Mouse (Mus musculus) stomach, postnatal 0 days (tissue): Measurements from ENCODE around the gene Auts2. TPM values are rescaled to one million over a fixed set of nuclear protein-coding genes. Genes with fewer than 3 reads are reported as not detected.

Source experiments
- ATAC-seq: fragments of 200-750 bp; cut with Nextera tagmentation; 2 replicates; pipeline ENCODE4 v1.8.0; 2017; ENCODE audit not compliant: low FRiP score, low TSS enrichment
- DNase-seq: peaks from one replicate; pipeline ENCODE4 v3.0.0-alpha.2; 2016; ENCODE audit warnings: low spot score
- H3K27ac ChIP-seq: fragments of 300-500 bp; sonication (generic); replicated peaks from 2 replicates; pipeline ENCODE4 v1.5.1; 2014; ENCODE audit warnings: mild to moderate bottlenecking, control low read depth
- H3K27me3 ChIP-seq: fragments of 300-500 bp; sonication (generic); 2 replicates; pipeline ENCODE4 v1.6.1; 2014; ENCODE audit warnings: low read length; ENCODE audit not compliant: control insufficient read depth, insufficient read depth
- H3K36me3 ChIP-seq: fragments of 300-500 bp; sonication (generic); 2 replicates; pipeline ENCODE4 v1.6.1; 2014; ENCODE audit warnings: low read length, mixed read lengths; ENCODE audit not compliant: control insufficient read depth, insufficient read depth
- H3K4me1 ChIP-seq: fragments of 300-500 bp; sonication (generic); replicated peaks from 2 replicates; pipeline ENCODE4 v1.6.1; 2014; ENCODE audit warnings: antibody characterized with exemption; ENCODE audit not compliant: control insufficient read depth, insufficient read depth
- H3K4me2 ChIP-seq: fragments of 300-500 bp; sonication (generic); replicated peaks from 2 replicates; pipeline ENCODE4 v1.6.1; 2014; ENCODE audit warnings: low read depth, mild to moderate bottlenecking, control low read depth, moderate library complexity
- H3K4me3 ChIP-seq: fragments of 300-500 bp; sonication (generic); 2 replicates; pipeline ENCODE4 v1.5.1; 2014; ENCODE audit warnings: low read depth, low read length, control low read depth
- H3K9ac ChIP-seq: fragments of 300-500 bp; sonication (generic); 2 replicates; pipeline ENCODE4 v1.6.1; 2014; ENCODE audit warnings: mild to moderate bottlenecking, low read length, control low read depth, mixed read lengths
- H3K9me3 ChIP-seq: fragments of 300-500 bp; sonication (generic); 2 replicates; pipeline ENCODE4 v1.6.1; 2016; ENCODE audit warnings: low read length; ENCODE audit not compliant: control insufficient read depth
- CTCF ChIP-seq: IDR thresholded peaks from 2 replicates; pipeline ENCODE4 v1.5.1; 2016; ENCODE audit warnings: antibody characterized with exemption, low read depth, mild to moderate bottlenecking, moderate library complexity
- EP300 ChIP-seq: optimal IDR thresholded peaks from 2 replicates; pipeline ENCODE3; 2016; ENCODE audit warnings: antibody characterized with exemption
- WGBS: fragments of 180-500 bp; shearing (Covaris S2); extraction: QIAGEN DNeasy Blood & Tissue Kit; methylation state at CpG from one replicate; pipeline ENCODE4 v1.1.7; 2014; 5-methylcytosine and 5-hydroxymethylcytosine counted together
- polyA plus RNA-seq: library from polyadenylated mRNA; unstranded; fragments of >200 nt; fragmentation: Nextera tagmentation; extraction: Ambion mirVana; gene quantifications from 2 replicates; pipeline ENCODE4 v1.2.1, GENCODE M21; 2015

Gene Auts2
- polyA plus RNA-seq, 1 experiment from 2014 or later = 7.3 TPM

DNA sequence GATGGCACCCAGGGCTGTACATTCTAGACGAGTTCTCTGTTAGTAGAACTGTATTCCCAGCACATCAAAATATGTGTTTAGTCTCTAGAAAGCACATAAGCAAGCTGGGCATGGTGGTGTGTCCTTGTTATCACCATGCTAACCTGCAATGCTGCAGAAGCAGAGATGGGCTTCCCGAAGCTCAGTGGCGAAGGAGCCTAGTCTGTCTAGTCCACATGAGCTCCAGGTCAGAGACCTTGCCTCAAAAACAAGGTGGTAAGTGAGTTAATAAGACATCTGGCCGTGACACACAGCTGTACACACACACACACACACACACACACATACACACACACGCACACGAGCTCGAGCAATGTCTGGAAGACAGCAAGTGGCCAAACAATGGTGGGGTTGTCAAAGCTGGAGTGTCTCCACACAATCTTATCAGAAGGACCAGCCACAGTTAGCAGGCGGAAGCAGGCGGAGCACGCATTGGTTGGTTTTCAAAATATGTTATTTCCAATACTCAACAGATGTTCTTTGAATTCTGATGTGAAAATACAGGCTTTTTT is 729.1 kb downstream of the Auts2 start:
- peaks cover 3% of the 10 kb centered on the region; the same call in 1 of the 2 replicates for H3K4me1 ChIP-seq
- ATAC-seq = peak; percentile 64
- H3K27ac ChIP-seq = peak overlapping the region; percentile 63

DNA sequence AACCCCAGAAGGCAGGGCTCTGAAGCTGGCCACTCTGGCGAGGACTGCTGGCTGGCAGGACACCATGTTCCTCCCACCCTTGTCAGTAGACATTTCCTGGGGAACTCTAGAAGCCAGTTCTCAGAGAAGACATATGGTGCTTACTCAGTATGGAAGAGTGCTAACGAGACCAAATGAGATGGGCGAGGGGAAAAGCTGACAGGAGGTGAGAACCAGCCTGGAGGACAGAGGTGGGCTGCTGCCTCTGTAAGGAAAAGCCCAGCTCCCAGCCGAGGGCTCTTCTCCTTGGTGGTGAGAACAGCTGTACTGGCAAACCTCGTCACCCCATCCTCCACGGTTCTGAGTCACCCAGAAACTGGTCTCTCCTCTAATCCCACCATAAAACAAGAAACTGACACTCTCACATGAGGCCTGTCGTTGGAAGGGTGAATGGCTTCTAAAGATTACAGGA is 729.8 kb downstream of the Auts2 start:
- Histone ChIP-seq H3K27me3 (no peaks in the 10 kb centered on the region), H3K4me1 (peaks cover 3% of the 10 kb centered on the region; the same call in 1 of the 2 replicates), H3K27ac (peak overlapping the region; percentile 63), H3K36me3 (no peaks in the 10 kb centered on the region), H3K9me3 (no peaks in the 10 kb centered on the region), H3K9ac (no peak overlapping the region), H3K4me3 (no peak overlapping the region), H3K4me2 (no peak overlapping the region)
- TF ChIP-seq EP300 = no peak
- no peak for TF ChIP-seq CTCF
- WGBS = 54% methylated on average over 7 of the region's 7 CpGs
- peak; percentile 36; the same call in 1 of the 2 replicates for ATAC-seq
- DNase-seq = no peak

More for the DNA sequence above, 729.1 kb downstream of the Auts2 start:
- Histone ChIP-seq H3K4me3 (no peak overlapping the region), H3K36me3 (no peaks in the 10 kb centered on the region), H3K9me3 (no peaks in the 10 kb centered on the region), H3K27me3 (no peaks in the 10 kb centered on the region), H3K4me2 (no peak overlapping the region), H3K9ac (no peak overlapping the region)
- WGBS = 37% methylated on average over 10 of the region's 10 CpGs
- DNase-seq = peak; percentile 44
- TF ChIP-seq EP300 (no peak), CTCF (no peak)

DNA sequence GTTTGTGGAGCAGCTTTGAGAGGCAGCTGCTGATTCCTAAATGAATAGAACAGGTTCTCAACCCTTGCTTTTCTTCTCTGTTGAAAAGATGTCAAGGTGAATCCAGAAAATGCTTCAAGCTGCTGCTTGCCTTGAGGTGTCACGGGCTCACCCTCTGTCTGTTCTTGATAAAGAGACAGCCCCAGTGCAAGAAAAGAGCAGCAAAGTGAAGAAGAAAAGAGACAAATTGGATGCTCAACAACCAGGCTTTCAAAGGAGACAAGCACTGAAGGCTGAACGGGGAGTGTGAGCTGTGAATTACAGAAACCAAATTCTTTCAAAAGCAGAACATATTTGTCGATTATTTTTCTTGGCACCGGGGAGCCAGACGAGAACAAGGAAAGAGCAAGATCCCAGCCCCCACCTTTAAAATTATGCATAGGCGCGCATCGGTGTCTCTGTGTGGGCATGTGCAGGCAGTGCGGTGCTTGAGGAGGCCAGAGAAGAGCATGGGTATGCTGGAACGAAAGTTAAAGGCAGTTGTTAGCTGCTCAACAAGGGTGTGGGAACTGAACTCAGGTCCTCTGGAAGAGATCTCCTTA is 730.6 kb downstream of the Auts2 start:
- Histone ChIP-seq H3K4me2 (no peak overlapping the region), H3K4me1 (peaks cover 3% of the 10 kb centered on the region; the same call in 1 of the 2 replicates), H3K4me3 (no peak overlapping the region), H3K9ac (no peak overlapping the region), H3K27me3 (no peaks in the 10 kb centered on the region), H3K27ac (peak overlapping the region; percentile 63; the same call in 1 of the 2 replicates), H3K36me3 (no peaks in the 10 kb centered on the region), H3K9me3 (no peaks in the 10 kb centered on the region)
- TF ChIP-seq EP300 = no peak
- TF ChIP-seq CTCF = no peak
- ATAC-seq (no peak), DNase-seq (no peak)
- WGBS = 65% methylated on average over 10 of the region's 10 CpGs

DNA sequence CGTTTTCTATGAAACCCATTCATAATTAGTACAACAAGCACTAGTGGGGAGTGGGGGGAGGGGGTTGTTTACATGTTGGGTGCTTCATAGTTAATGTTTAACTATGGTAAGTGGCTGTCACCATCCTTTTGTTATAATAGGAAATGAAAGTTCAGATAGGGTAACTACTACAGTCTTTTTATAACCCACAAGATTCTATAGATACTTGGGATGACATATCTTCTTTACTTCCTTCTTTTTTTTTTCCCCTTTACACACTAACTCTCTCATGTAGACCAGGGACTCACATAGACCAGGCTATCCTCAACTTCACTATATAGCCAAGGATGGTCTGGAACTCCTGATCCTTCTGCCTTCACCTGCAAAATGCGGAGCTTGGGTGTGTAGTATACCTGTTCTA is 736.8 kb downstream of the Auts2 start:
- Histone ChIP-seq H3K27me3 (no peaks in the 10 kb centered on the region), H3K27ac (no peak overlapping the region), H3K9me3 (no peaks in the 10 kb centered on the region), H3K9ac (no peak overlapping the region), H3K36me3 (no peaks in the 10 kb centered on the region), H3K4me1 (no peaks in the 10 kb centered on the region), H3K4me3 (no peak overlapping the region), H3K4me2 (no peak overlapping the region)
- 71% methylated on average over 2 of the region's 2 CpGs for WGBS
- no peak for TF ChIP-seq EP300
- TF ChIP-seq CTCF = no peak
- DNase-seq (no peak), ATAC-seq (no peak)

DNA sequence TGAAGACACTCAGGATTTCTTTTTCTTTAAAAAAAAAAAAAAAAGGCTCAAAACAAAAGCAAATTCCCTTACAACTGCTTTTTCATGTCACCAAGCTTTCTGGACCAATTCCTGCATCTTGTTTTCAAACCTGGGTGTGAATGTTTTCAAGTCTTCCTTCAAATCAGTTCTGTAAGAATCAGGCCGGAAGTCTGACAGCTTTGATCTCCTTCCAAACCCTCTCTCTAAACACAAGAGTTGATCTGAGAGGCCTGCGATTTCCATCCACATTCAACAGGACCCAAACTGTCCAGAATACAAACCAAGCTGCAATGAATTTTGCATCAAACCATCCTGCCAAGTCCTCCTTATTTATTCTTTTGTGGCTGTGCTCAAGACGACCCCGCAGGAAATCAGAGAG is 737.9 kb downstream of the Auts2 start:
- Histone ChIP-seq H3K36me3 (no peaks in the 10 kb centered on the region), H3K9ac (no peak overlapping the region), H3K9me3 (no peaks in the 10 kb centered on the region), H3K4me2 (no peak overlapping the region), H3K27ac (peak overlapping the region; percentile 13; the same call in 1 of the 2 replicates), H3K4me1 (no peaks in the 10 kb centered on the region), H3K27me3 (no peaks in the 10 kb centered on the region), H3K4me3 (no peak overlapping the region)
- no peak for DNase-seq
- 57% methylated on average over 4 of the region's 4 CpGs for WGBS
- no peak for ATAC-seq
- TF ChIP-seq EP300 (no peak), CTCF (no peak)

DNA sequence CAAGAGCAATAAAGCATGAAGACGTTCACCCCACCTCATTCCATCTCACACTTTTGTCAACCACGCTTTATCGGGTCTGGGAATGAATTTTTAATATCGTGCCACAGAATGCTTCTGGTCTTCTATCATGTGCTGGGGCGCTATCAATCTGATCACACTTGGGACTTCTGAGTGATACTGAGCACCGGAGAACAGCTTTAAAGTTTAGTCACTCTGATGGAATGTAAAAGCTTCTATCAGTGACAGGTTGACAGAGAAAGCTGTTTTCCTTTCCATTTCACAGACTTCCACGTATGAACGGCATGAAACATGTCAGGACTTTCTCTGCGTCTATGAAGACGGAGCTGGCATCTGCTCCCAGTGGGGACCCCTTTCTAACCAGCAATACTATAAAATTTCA is 739.5 kb downstream of the Auts2 start:
- WGBS = 67% methylated on average over 10 of the region's 10 CpGs
- Histone ChIP-seq H3K27me3 (no peaks in the 10 kb centered on the region), H3K36me3 (no peaks in the 10 kb centered on the region), H3K9ac (no peak overlapping the region), H3K9me3 (no peaks in the 10 kb centered on the region), H3K4me1 (no peaks in the 10 kb centered on the region), H3K4me2 (no peak overlapping the region), H3K27ac (no peak overlapping the region), H3K4me3 (no peak overlapping the region)
- no peak for ATAC-seq
- DNase-seq = no peak
- TF ChIP-seq EP300 (no peak), CTCF (no peak)
